Mouse (Mus musculus) neural tube, embryonic 12.5 days (tissue): ENCODE results near the gene Myo3b. TPM values are rescaled to one million over a fixed set of nuclear protein-coding genes. Genes with fewer than 3 reads are reported as not detected.

Experiments used
- ATAC-seq: fragments of 200-750 bp; cut with Nextera tagmentation; 2 replicates; pipeline ENCODE4 v1.8.0; 2017; ENCODE audit warnings: low read depth, mild to moderate bottlenecking, moderate TSS enrichment, moderate library complexity; ENCODE audit not compliant: low FRiP score
- H3K27ac ChIP-seq: fragments of 300-500 bp; sonication (generic); 2 replicates; pipeline ENCODE4 v1.5.1; 2016
- H3K27me3 ChIP-seq: fragments of 300-500 bp; sonication (generic); replicated peaks from 2 replicates; pipeline ENCODE4 v1.6.1; 2016; ENCODE audit warnings: mild to moderate bottlenecking
- H3K36me3 ChIP-seq: fragments of 300-500 bp; sonication (generic); 2 replicates; pipeline ENCODE4 v1.6.1; 2016; ENCODE audit warnings: mild to moderate bottlenecking
- H3K4me1 ChIP-seq: fragments of 300-500 bp; sonication (generic); 2 replicates; pipeline ENCODE4 v1.6.1; 2016
- H3K4me2 ChIP-seq: fragments of 300-500 bp; sonication (generic); replicated peaks from 2 replicates; pipeline ENCODE4 v1.6.1; 2016; ENCODE audit warnings: mild to moderate bottlenecking
- H3K4me3 ChIP-seq: fragments of 300-500 bp; sonication (generic); 2 replicates; pipeline ENCODE4 v1.5.1; 2016
- H3K9ac ChIP-seq: fragments of 300-500 bp; sonication (generic); 2 replicates; pipeline ENCODE4 v1.6.1; 2016; ENCODE audit warnings: mild to moderate bottlenecking
- H3K9me3 ChIP-seq: fragments of 300-500 bp; sonication (generic); 2 replicates; pipeline ENCODE4 v1.6.1; 2016; ENCODE audit warnings: mild to moderate bottlenecking
- WGBS: fragments of 180-500 bp; shearing (Covaris S2); methylation state at CpG from one replicate; pipeline ENCODE4 v1.1.7; 2016; 5-methylcytosine and 5-hydroxymethylcytosine counted together
- polyA plus RNA-seq: library from polyadenylated mRNA; unstranded; fragments of >200 nt; fragmentation: Nextera tagmentation; extraction: Ambion mirVana; gene quantifications from 2 replicates; pipeline ENCODE4 v1.2.1, GENCODE M21; 2016

The Myo3b gene
- polyA plus RNA-seq, 1 experiment from 2014 or later, result 0.04 TPM

DNA sequence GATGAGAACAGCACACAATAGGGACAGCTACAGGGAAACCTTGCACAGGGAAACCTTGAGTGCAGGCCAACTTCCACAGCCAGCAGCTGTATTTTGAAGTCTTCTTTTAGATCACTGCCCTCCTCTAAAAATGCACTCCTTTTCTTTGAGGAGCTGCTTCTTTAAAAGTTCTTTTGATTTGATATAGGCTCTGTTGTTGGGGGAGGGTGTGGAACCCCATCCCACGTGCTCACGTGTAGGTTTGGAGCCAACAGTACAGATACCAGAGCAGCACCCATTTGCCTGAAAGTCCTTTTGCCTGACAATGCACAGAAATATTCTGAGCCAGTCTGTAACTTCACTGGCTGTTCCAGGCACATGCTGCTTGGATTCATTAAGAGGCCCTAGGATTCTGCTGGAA, 7.5 kb upstream of the Myo3b start:
- Histone ChIP-seq H3K9me3 (no peaks in the 10 kb centered on the region), H3K27ac (no peak overlapping the region), H3K4me2 (no peak overlapping the region), H3K27me3 (no peaks in the 10 kb centered on the region), H3K9ac (no peak overlapping the region), H3K4me1 (no peaks in the 10 kb centered on the region), H3K4me3 (no peak overlapping the region), H3K36me3 (0 out of 2 replicates have a peak, but pooled peaks cover 6% of the 10 kb centered on the region)
- 88% methylated on average over 2 of the region's 2 CpGs for WGBS
- ATAC-seq, result no peak

- Histone ChIP-seq H3K4me3 (no peak overlapping the region), H3K9me3 (no peaks in the 10 kb centered on the region), H3K27me3 (no peaks in the 10 kb centered on the region), H3K4me2 (no peak overlapping the region), H3K36me3 (no peaks in the 10 kb centered on the region), H3K9ac (no peak overlapping the region), H3K4me1 (no peaks in the 10 kb centered on the region; the same call in 1 of the 2 replicates), H3K27ac (no peak overlapping the region)
- WGBS, result 41% methylated on average over 5 of the region's 5 CpGs
- ATAC-seq, result no peak
Observed at GRCm38 (mm10) chr2:70034895-70035294, 4.0 kb upstream of the Myo3b start.

GRCm38 (mm10) chr2:70035358-70035757, 3.6 kb upstream of the Myo3b start:
- Histone ChIP-seq H3K36me3 (no peaks in the 10 kb centered on the region), H3K9me3 (no peaks in the 10 kb centered on the region), H3K9ac (no peak overlapping the region), H3K27ac (no peak overlapping the region), H3K27me3 (no peaks in the 10 kb centered on the region), H3K4me1 (no peaks in the 10 kb centered on the region; the same call in 1 of the 2 replicates), H3K4me3 (no peak overlapping the region), H3K4me2 (no peak overlapping the region)
- 59% methylated on average over 1 of the region's 1 CpGs for WGBS
- ATAC-seq, result no peak

- H3K27me3 ChIP-seq, result no peaks in the 10 kb centered on the region
- no peak overlapping the region for H3K9ac ChIP-seq
- no peak overlapping the region for H3K4me2 ChIP-seq
- WGBS, result 81% methylated on average over 8 of the region's 8 CpGs
- no peak overlapping the region for H3K27ac ChIP-seq
- H3K4me1 ChIP-seq, result no peaks in the 10 kb centered on the region; the same call in 1 of the 2 replicates
- no peak overlapping the region for H3K4me3 ChIP-seq
- no peaks in the 10 kb centered on the region for H3K9me3 ChIP-seq
- H3K36me3 ChIP-seq, result no peaks in the 10 kb centered on the region
- no peak for ATAC-seq
Observed at GRCm38 (mm10) chr2:70037221-70037620, 1.7 kb upstream of the Myo3b start.

DNA sequence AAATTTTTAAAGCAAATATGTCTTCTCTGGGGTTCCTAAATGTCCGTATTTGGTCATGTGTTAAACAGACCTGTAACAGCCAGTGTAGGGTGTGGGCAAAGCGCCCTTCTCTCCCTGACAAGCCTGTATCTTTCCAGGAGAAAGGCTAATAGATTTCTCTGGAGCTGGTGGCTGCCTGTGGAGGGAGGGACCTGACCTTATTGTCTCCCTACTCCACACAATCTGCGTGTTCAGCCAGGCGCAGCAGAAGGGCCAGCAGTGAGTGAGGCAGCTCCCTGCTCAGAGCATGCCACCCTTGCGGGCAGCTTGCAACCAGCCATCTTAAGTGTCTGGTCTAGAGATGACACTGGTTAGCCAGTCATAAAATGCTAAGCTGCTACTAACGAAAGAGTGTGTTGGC, 5.5 kb downstream of the Myo3b start:
- Histone ChIP-seq H3K4me2 (no peak overlapping the region), H3K4me1 (0 out of 2 replicates have a peak, but pooled peaks cover 8% of the 10 kb centered on the region), H3K4me3 (no peak overlapping the region), H3K9me3 (no peaks in the 10 kb centered on the region), H3K27me3 (no peaks in the 10 kb centered on the region), H3K9ac (no peak overlapping the region), H3K27ac (no peak overlapping the region), H3K36me3 (no peaks in the 10 kb centered on the region)
- no peak for ATAC-seq
- 35% methylated on average over 6 of the region's 6 CpGs for WGBS

DNA sequence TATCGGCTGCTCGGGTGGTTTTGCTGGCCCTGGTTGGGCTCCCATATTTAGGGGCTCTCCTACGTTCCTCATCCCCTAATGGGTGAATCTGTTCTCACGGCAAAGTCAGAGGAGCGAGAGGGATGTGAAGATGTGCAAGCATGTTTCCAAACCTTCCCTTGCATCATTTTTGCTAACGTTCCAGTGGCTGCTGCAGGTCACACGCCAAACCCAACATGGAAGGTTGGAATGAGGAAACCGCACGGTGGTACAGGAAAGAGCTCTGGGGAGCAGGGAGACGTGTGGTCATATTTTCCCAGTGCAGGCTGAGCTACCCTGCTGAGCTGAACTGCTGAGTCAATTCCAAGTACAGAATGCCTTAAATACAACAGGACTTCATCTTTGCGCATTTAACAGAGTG, 8.9 kb downstream of the Myo3b start:
- WGBS, result 84% methylated on average over 11 of the region's 11 CpGs
- ATAC-seq, result no peak

GRCm38 (mm10) chr2:70053803-70054202, 14.9 kb downstream of the Myo3b start:
- Histone ChIP-seq H3K27me3 (no peaks in the 10 kb centered on the region), H3K9ac (no peak overlapping the region), H3K36me3 (no peaks in the 10 kb centered on the region), H3K9me3 (no peaks in the 10 kb centered on the region), H3K27ac (no peak overlapping the region), H3K4me2 (no peak overlapping the region), H3K4me3 (no peak overlapping the region), H3K4me1 (no peaks in the 10 kb centered on the region)
- 80% methylated on average over 9 of the region's 9 CpGs for WGBS
- ATAC-seq, result no peak

More for the DNA sequence above, 8.9 kb downstream of the Myo3b start:
- Histone ChIP-seq H3K9me3 (no peaks in the 10 kb centered on the region), H3K27ac (no peak overlapping the region), H3K4me1 (0 out of 2 replicates have a peak, but pooled peaks cover 8% of the 10 kb centered on the region), H3K4me3 (no peak overlapping the region), H3K27me3 (no peaks in the 10 kb centered on the region), H3K36me3 (no peaks in the 10 kb centered on the region), H3K4me2 (no peak overlapping the region), H3K9ac (no peak overlapping the region)

GRCm38 (mm10) chr2:70058201-70058600, 19.3 kb downstream of the Myo3b start:
- no peaks in the 10 kb centered on the region for H3K36me3 ChIP-seq
- no peak overlapping the region for H3K9ac ChIP-seq
- peaks cover 5% of the 10 kb centered on the region; the same call in 1 of the 2 replicates for H3K4me1 ChIP-seq
- ATAC-seq, result no peak
- no peaks in the 10 kb centered on the region for H3K27me3 ChIP-seq
- 93% methylated on average over 4 of the region's 4 CpGs for WGBS
- no peaks in the 10 kb centered on the region for H3K9me3 ChIP-seq
- H3K4me3 ChIP-seq, result no peak overlapping the region
- no peak overlapping the region for H3K27ac ChIP-seq
- H3K4me2 ChIP-seq, result no peak overlapping the region

GRCm38 (mm10) chr2:70060359-70061345, 21.7 kb downstream of the Myo3b start:
- Histone ChIP-seq H3K27ac (no peak overlapping the region), H3K36me3 (no peaks in the 10 kb centered on the region), H3K27me3 (no peaks in the 10 kb centered on the region), H3K4me2 (no peak overlapping the region), H3K4me3 (no peak overlapping the region), H3K4me1 (peaks cover 9% of the 10 kb centered on the region), H3K9ac (no peak overlapping the region), H3K9me3 (no peaks in the 10 kb centered on the region)
- no peak for ATAC-seq
- 66% methylated on average over 11 of the region's 11 CpGs for WGBS

DNA sequence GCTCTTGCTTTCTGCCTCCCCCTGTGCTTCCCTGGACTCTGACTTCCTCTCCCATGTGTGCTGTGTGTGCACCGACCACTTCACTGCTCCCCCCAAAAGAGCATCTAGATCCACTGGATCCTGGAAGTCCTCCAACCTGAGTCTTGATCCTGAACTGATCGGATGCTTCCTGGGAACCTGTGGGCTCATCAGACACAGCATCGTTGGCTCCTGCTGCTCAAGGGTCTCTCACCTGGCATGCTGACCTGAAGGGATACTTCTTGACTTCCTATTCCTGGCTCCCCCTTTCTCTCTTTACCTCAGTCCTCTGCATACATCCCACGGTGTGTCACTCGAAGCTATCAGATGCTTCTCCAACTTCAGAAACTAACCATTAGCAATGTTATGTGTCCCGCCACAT, 26.2 kb downstream of the Myo3b start:
- ATAC-seq, result no peak
- Histone ChIP-seq H3K27me3 (no peaks in the 10 kb centered on the region), H3K4me3 (no peak overlapping the region), H3K27ac (no peak overlapping the region), H3K4me1 (peaks cover 14% of the 10 kb centered on the region), H3K9ac (no peak overlapping the region), H3K9me3 (no peaks in the 10 kb centered on the region), H3K36me3 (no peaks in the 10 kb centered on the region), H3K4me2 (no peak overlapping the region)
- 90% methylated on average over 6 of the region's 6 CpGs for WGBS

GRCm38 (mm10) chr2:70065729-70066300, 26.9 kb downstream of the Myo3b start:
- WGBS, result 50% methylated on average over 7 of the region's 7 CpGs

GRCm38 (mm10) chr2:70066338-70067022, 27.6 kb downstream of the Myo3b start:
- WGBS, result 57% methylated on average over 6 of the region's 6 CpGs
- H3K27me3 ChIP-seq, result no peaks in the 10 kb centered on the region
- ATAC-seq, result no peak
- H3K9me3 ChIP-seq, result no peaks in the 10 kb centered on the region
- no peak overlapping the region for H3K9ac ChIP-seq
- H3K27ac ChIP-seq, result no peak overlapping the region
- no peak overlapping the region for H3K4me2 ChIP-seq
- peaks cover 9% of the 10 kb centered on the region; the same call in 1 of the 2 replicates for H3K4me1 ChIP-seq
- no peak overlapping the region for H3K4me3 ChIP-seq
- no peaks in the 10 kb centered on the region for H3K36me3 ChIP-seq

More at GRCm38 (mm10) chr2:70065729-70066300, 26.9 kb downstream of the Myo3b start:
- Histone ChIP-seq H3K9ac (no peak overlapping the region), H3K27me3 (no peaks in the 10 kb centered on the region), H3K4me3 (no peak overlapping the region), H3K9me3 (no peaks in the 10 kb centered on the region), H3K4me1 (peaks cover 9% of the 10 kb centered on the region; the same call in 1 of the 2 replicates), H3K36me3 (no peaks in the 10 kb centered on the region), H3K27ac (no peak overlapping the region), H3K4me2 (no peak overlapping the region)
- no peak for ATAC-seq
